In genomic region chr3:85863996-85864395, GRCm38 (mm10) we compare ENCODE assay signal across 26 mouse cellular contexts. TPM values are rescaled to one million over a fixed set of nuclear protein-coding genes. Genes with fewer than 3 reads are reported as not detected.
DNase-seq lines count a peak whose midpoint lies in the region; ATAC-seq and TF ChIP-seq lines count a peak whose summit lies in the region.
"Had no signal": no experiment of that assay in that cellular context is flagged by ENCODE, and none has a peak within 500 bp of the region (broad histone marks: within the 10 kb centered on the region; RNA-seq: fewer than 3 reads in every experiment).

No protein-coding gene starts in this region.

- no peak for TF ChIP-seq EP300 in heart, adult 2 months (IDR thresholded peaks at IDR 0.05; ENCODE audit: insufficient read depth, low read depth, low read length)

- peaks cover 2% of the 10 kb centered on the region; the same call in 1 of the 2 replicates for H3K36me3 ChIP-seq in heart, adult 2 months (ENCODE audit: control insufficient read depth, insufficient read depth, low read length)
- H3K36me3 ChIP-seq in midbrain, embryonic 11.5 days (ENCODE audit: control insufficient read depth, insufficient read depth, low read length), result no peaks in the 10 kb centered on the region
- no peaks in the 10 kb centered on the region for H3K36me3 ChIP-seq in midbrain, embryonic 10.5 days
- H3K36me3 ChIP-seq: forebrain, embryonic 10.5 days; heart, embryonic 10.5 days had no signal

- intact Hi-C loops in heart, adult 2 months (cut with DNase I), result loop anchor here (2.0 kb wide), 1 partner anchor 23 kb away; the partner anchor contains the start of genes Glt28d2 and Gm37240
- intact Hi-C loops in heart, postnatal 36 days (cut with DNase I), result no loop called here

- WGBS in heart, adult 2 months, result 61% methylated on average over 3 of the region's 3 CpGs
- WGBS in midbrain, embryonic 11.5 days, result 18% methylated on average over 3 of the region's 3 CpGs
- WGBS in midbrain, embryonic 10.5 days, result 14% methylated on average over 3 of the region's 3 CpGs

- H3K27ac ChIP-seq in heart, adult 2 months, result peak overlapping the region; percentile 61; the same call in 1 of the 2 replicates
- no peak overlapping the region for H3K27ac ChIP-seq in midbrain, embryonic 11.5 days (ENCODE audit: low read depth, low read length)
- no peak overlapping the region for H3K27ac ChIP-seq in midbrain, embryonic 10.5 days (replicated peaks)
- H3K27ac ChIP-seq: forebrain, embryonic 10.5 days; forebrain, embryonic 13.5 days; heart, embryonic 10.5 days; heart, embryonic 13.5 days; hindbrain, embryonic 14.5 days; hindbrain, postnatal 0 days had no signal

- no peak for ATAC-seq in midbrain, embryonic 11.5 days (ENCODE audit: low FRiP score)
- ATAC-seq in granulocyte monocyte progenitor cell, adult 5-6 weeks (replicated peaks; ENCODE audit: poor library complexity, severe bottlenecking), result no peak
- ATAC-seq: activated CD4-positive, CD25-positive, alpha-beta regulatory T cell, adult 4 months; forebrain, embryonic 13.5 days; forebrain, embryonic 16.5 days; hindbrain, postnatal 0 days; inflammation-experienced regulatory T-cells, adult 6 months; intestine, embryonic 16.5 days had no signal

- TF ChIP-seq POLR2A in heart, adult 2 months (IDR thresholded peaks at IDR 0.05; ENCODE audit: insufficient read depth, low read depth, low read length), result no peak

- H3K9me3 ChIP-seq in midbrain, embryonic 11.5 days (ENCODE audit: control insufficient read depth, low read length), result no peaks in the 10 kb centered on the region
- H3K9me3 ChIP-seq in midbrain, embryonic 10.5 days (replicated peaks), result peaks cover 6% of the 10 kb centered on the region; the same call in 1 of the 2 replicates
- H3K9me3 ChIP-seq: forebrain, embryonic 13.5 days had no signal

- peaks cover 5% of the 10 kb centered on the region for H3K4me1 ChIP-seq in heart, adult 2 months (ENCODE audit: control insufficient read depth, insufficient read depth, low read length)
- H3K4me1 ChIP-seq in midbrain, embryonic 11.5 days (ENCODE audit: control insufficient read depth, insufficient read depth, low read length), result no peaks in the 10 kb centered on the region
- peaks cover 6% of the 10 kb centered on the region for H3K4me1 ChIP-seq in midbrain, embryonic 10.5 days
- H3K4me1 ChIP-seq: forebrain, embryonic 13.5 days had no signal

- peak; percentile 61 for DNase-seq in embryo, embryonic 10 days (ENCODE audit: low spot score)
- no peak for DNase-seq in embryo, embryonic 11 days
- DNase-seq in heart, adult 2 months, result no peak
- DNase-seq in heart, postnatal 36 days, result no peak
- peak; percentile 2 for DNase-seq in midbrain, embryonic 11.5 days (ENCODE audit: low spot score, missing footprints)
- no peak for DNase-seq in midbrain, embryonic 10.5 days (ENCODE audit: low spot score)
- DNase-seq: adrenal gland, adult 8-10 months; adrenal gland, postnatal 25 days; cerebellum, adult 11-12 months; cerebellum, adult 8-10 months; cerebellum, postnatal 10 days; cerebellum, postnatal 36 days; gastrocnemius, postnatal 25 days; heart, postnatal 14 days had no signal

- H3K4me2 ChIP-seq in midbrain, embryonic 11.5 days, result no peak overlapping the region
- H3K4me2 ChIP-seq: forebrain, embryonic 13.5 days; heart, embryonic 13.5 days; hindbrain, embryonic 14.5 days had no signal

- H3K4me3 ChIP-seq in heart, adult 2 months, result no peak overlapping the region
- H3K4me3 ChIP-seq in midbrain, embryonic 11.5 days (ENCODE audit: low read depth, low read length), result no peak overlapping the region
- H3K4me3 ChIP-seq in midbrain, embryonic 10.5 days, result no peak overlapping the region
- H3K4me3 ChIP-seq: forebrain, embryonic 10.5 days; forebrain, embryonic 13.5 days; heart, embryonic 10.5 days; heart, embryonic 13.5 days had no signal

- no peak for TF ChIP-seq CTCF in heart, adult 2 months (IDR thresholded peaks at IDR 0.05)

- no peaks in the 10 kb centered on the region for H3K27me3 ChIP-seq in heart, adult 2 months (ENCODE audit: control insufficient read depth, insufficient read depth, low read length)
- H3K27me3 ChIP-seq in midbrain, embryonic 11.5 days (ENCODE audit: control insufficient read depth, insufficient read depth, low read length), result no peaks in the 10 kb centered on the region
- no peaks in the 10 kb centered on the region for H3K27me3 ChIP-seq in midbrain, embryonic 10.5 days (ENCODE audit: low read depth, poor library complexity, severe bottlenecking)
- H3K27me3 ChIP-seq: forebrain, embryonic 13.5 days; heart, embryonic 13.5 days had no signal

- no peaks in the 10 kb centered on the region for H3K79me2 ChIP-seq in heart, adult 2 months (replicated peaks; ENCODE audit: control insufficient read depth, insufficient read depth, low read length)

- H3K9ac ChIP-seq in heart, adult 2 months (ENCODE audit: low read depth, low read length), result no peak overlapping the region
- no peak overlapping the region for H3K9ac ChIP-seq in midbrain, embryonic 11.5 days (ENCODE audit: low read length)
- H3K9ac ChIP-seq: forebrain, embryonic 13.5 days; heart, embryonic 13.5 days; hindbrain, embryonic 14.5 days had no signal

RNA-seq across cellular contexts. Expression of gene Glt28d2, which starts 23.3 kb away (rescaled TPM):
- total RNA-seq in heart, adult 2 months (2021), result 1 to 10 TPM; 6.3 to 8.5 TPM
- 1.9 and 3.1 TPM in 2 replicates for polyA plus RNA-seq in heart, adult 2 months (2012; rRNA removed)
- total RNA-seq in heart, postnatal 36 days (2021), result 1 to 10 TPM; 4.1 to 4.7 TPM
- 0.15 and 0.29 TPM in 2 replicates for polyA plus RNA-seq in midbrain, embryonic 11.5 days (2014; fragmentation: Nextera tagmentation; extraction: Ambion mirVana)
- polyA plus RNA-seq in midbrain, embryonic 10.5 days (2016; fragmentation: Nextera tagmentation; extraction: Ambion mirVana), result 0.16 TPM in 1 of 2 replicates, not detected in the other
- total RNA-seq in granulocyte monocyte progenitor cell, adult 5-6 weeks (2014; fragmentation: Nextera tagmentation), result not detected in 2 replicates
- not detected in 2 replicates for total RNA-seq in granulocyte monocyte progenitor cell, adult 5-6 weeks (2017)

RNA-seq across cellular contexts. Expression of gene Gm37240, which starts 23.3 kb away (rescaled TPM):
- 10 to 100 TPM; 36.6 to 45.3 TPM for total RNA-seq in heart, adult 2 months (2021)
- 21.9 and 25.0 TPM in 2 replicates for polyA plus RNA-seq in heart, adult 2 months (2012; rRNA removed)
- 10 to 100 TPM; 35.9 to 45.6 TPM for total RNA-seq in heart, postnatal 36 days (2021)
- 0.67 and 0.91 TPM in 2 replicates for polyA plus RNA-seq in midbrain, embryonic 11.5 days (2014; fragmentation: Nextera tagmentation; extraction: Ambion mirVana)
- 0.21 and 0.44 TPM in 2 replicates for polyA plus RNA-seq in midbrain, embryonic 10.5 days (2016; fragmentation: Nextera tagmentation; extraction: Ambion mirVana)
- total RNA-seq in granulocyte monocyte progenitor cell, adult 5-6 weeks (2014; fragmentation: Nextera tagmentation), result not detected in 2 replicates
- not detected in 2 replicates for total RNA-seq in granulocyte monocyte progenitor cell, adult 5-6 weeks (2017)
- total RNA-seq: hematopoietic stem cell, adult 5-6 weeks; hindbrain, postnatal 0 days had no signal

RNA-seq across cellular contexts. Expression of gene Fam160a1, which starts 46.9 kb away (rescaled TPM):
- total RNA-seq in heart, adult 2 months (2021), result 10 to 100 TPM; 47.0 to 68.1 TPM
- 25.0 and 38.7 TPM in 2 replicates for polyA plus RNA-seq in heart, adult 2 months (2012; rRNA removed)
- 10 to 100 TPM; 46.4 to 67.6 TPM for total RNA-seq in heart, postnatal 36 days (2021)
- 0.43 and 0.48 TPM in 2 replicates for polyA plus RNA-seq in midbrain, embryonic 11.5 days (2014; fragmentation: Nextera tagmentation; extraction: Ambion mirVana)
- 0.27 and 0.50 TPM in 2 replicates for polyA plus RNA-seq in midbrain, embryonic 10.5 days (2016; fragmentation: Nextera tagmentation; extraction: Ambion mirVana)
- not detected in 2 replicates for total RNA-seq in granulocyte monocyte progenitor cell, adult 5-6 weeks (2014; fragmentation: Nextera tagmentation)
- total RNA-seq in granulocyte monocyte progenitor cell, adult 5-6 weeks (2017), result not detected in 2 replicates
- total RNA-seq: hematopoietic stem cell, adult 5-6 weeks had no signal

Comparison
In these comparisons a context has a peak if more than half of its experiments do, and no peak if none do; other contexts are left out.
1. DNase-seq: peak in embryo, embryonic 10 days (single experiment) and midbrain, embryonic 11.5 days (single experiment); none in embryo, embryonic 11 days (single experiment), heart, adult 2 months (0 of 2), heart, postnatal 36 days (0 of 2) and midbrain, embryonic 10.5 days (single experiment).
2. RNA of gene Glt28d2, which starts 23.3 kb away (total RNA-seq): 6.3 to 8.5 TPM in heart, adult 2 months and 4.1 to 4.7 TPM in heart, postnatal 36 days; not detected in granulocyte monocyte progenitor cell, adult 5-6 weeks; every median in the first group is over 4 times any median in the second.
3. RNA of gene Gm37240, which starts 23.3 kb away (total RNA-seq): 35.9 to 45.6 TPM in heart, postnatal 36 days and 36.6 to 45.3 TPM in heart, adult 2 months; not detected in granulocyte monocyte progenitor cell, adult 5-6 weeks; every median in the first group is over 10 times any median in the second.
4. RNA of gene Fam160a1, which starts 46.9 kb away (total RNA-seq): 47.0 to 68.1 TPM in heart, adult 2 months and 46.4 to 67.6 TPM in heart, postnatal 36 days; not detected in granulocyte monocyte progenitor cell, adult 5-6 weeks; every median in the first group is over 10 times any median in the second.